Mouse (Mus musculus) liver, embryonic 14.5 days (tissue): ENCODE measurements at regions not wholly inside any gene's neighbourhood (a gene's known extent, or its start where the extent isn't known, plus 50 kb on each side); places are given as distances from the start of the nearest gene placed in this dataset.
"Not testable (repeated sequence)": the region's sequence is repeated elsewhere in the genome, so short reads cannot be mapped to it uniquely, and the experiment has no call there.

Experiments used
- ATAC-seq: fragments of 200-750 bp; cut with Nextera tagmentation; 2 replicates; pipeline ENCODE4 v1.8.0; 2017; ENCODE audit warnings: moderate number of reproducible peaks, mild to moderate bottlenecking, moderate library complexity; ENCODE audit not compliant: insufficient read depth
- DNase-seq, 3 experiments: peaks; one replicate each; pipeline ENCODE4 v3.0.0-alpha.2; 2012 to 2013; ENCODE audit warnings: low read depth in 3 of 3, low spot score in 3 of 3
- H3K27ac ChIP-seq: fragments of 300-500 bp; sonication (generic); 2 replicates; pipeline ENCODE4 v1.5.1; 2014; ENCODE audit warnings: moderate library complexity, mild to moderate bottlenecking, control low read depth, inconsistent platforms
- H3K27me3 ChIP-seq: fragments of 300-500 bp; sonication (generic); 2 replicates; pipeline ENCODE4 v1.6.1; 2014; ENCODE audit warnings: mild to moderate bottlenecking, low read length, moderate library complexity; ENCODE audit not compliant: control insufficient read depth, insufficient read depth
- H3K36me3 ChIP-seq: fragments of 300-500 bp; sonication (generic); replicated peaks from 2 replicates; pipeline ENCODE4 v1.6.1; 2014; ENCODE audit warnings: low read depth; ENCODE audit not compliant: control insufficient read depth, insufficient read depth
- H3K4me1 ChIP-seq, 2 experiments: fragments of 200-500 bp in 1 of 2; fragments of 300-500 bp in 1 of 2; sonication (generic) in 1 of 2; replicated peaks; 2 replicates each; pipeline ENCODE4 v1.6.1; 2012 to 2014; ENCODE audit warnings: antibody characterized with exemption in 1 of 2, inconsistent platforms in 1 of 2, low read length in 1 of 2; ENCODE audit not compliant: control insufficient read depth in 2 of 2, insufficient read depth in 2 of 2
- H3K4me2 ChIP-seq: fragments of 300-500 bp; sonication (generic); 2 replicates; pipeline ENCODE4 v1.6.1; 2014; ENCODE audit warnings: low read depth, mild to moderate bottlenecking, control low read depth, moderate library complexity
- H3K4me3 ChIP-seq, 2 experiments: fragments of 200-500 bp in 1 of 2; fragments of 300-500 bp in 1 of 2; sonication (generic) in 1 of 2; 2 replicates each; pipeline ENCODE4 v1.5.1; 2012 to 2014; ENCODE audit warnings: low read depth in 2 of 2, low read length in 2 of 2, mild to moderate bottlenecking in 2 of 2, control low read depth in 1 of 2, inconsistent platforms in 1 of 2, moderate library complexity in 1 of 2; ENCODE audit not compliant: insufficient read depth in 1 of 2
- H3K9ac ChIP-seq: fragments of 300-500 bp; sonication (generic); replicated peaks from 2 replicates; pipeline ENCODE4 v1.6.1; 2014; ENCODE audit warnings: mild to moderate bottlenecking, control low read depth, moderate library complexity
- H3K9me3 ChIP-seq: fragments of 300-500 bp; sonication (generic); 2 replicates; pipeline ENCODE4 v1.6.1; 2016; ENCODE audit warnings: low read length, mixed read lengths; ENCODE audit not compliant: control insufficient read depth
- CTCF ChIP-seq: IDR thresholded peaks from 2 replicates; pipeline ENCODE4 v1.5.1; 2016; ENCODE audit warnings: antibody characterized with exemption, low read depth, control low read depth
- EP300 ChIP-seq: IDR thresholded peaks from 2 replicates; pipeline ENCODE4 v1.6.1; 2016; ENCODE audit warnings: antibody characterized with exemption, low read depth
- WGBS: fragments of 180-500 bp; shearing (Covaris S2); extraction: QIAGEN DNeasy Blood & Tissue Kit; methylation state at CpG from one replicate; pipeline ENCODE4 v1.1.7; 2014; ENCODE audit not compliant: insufficient replicate concordance; 5-methylcytosine and 5-hydroxymethylcytosine counted together

DNA sequence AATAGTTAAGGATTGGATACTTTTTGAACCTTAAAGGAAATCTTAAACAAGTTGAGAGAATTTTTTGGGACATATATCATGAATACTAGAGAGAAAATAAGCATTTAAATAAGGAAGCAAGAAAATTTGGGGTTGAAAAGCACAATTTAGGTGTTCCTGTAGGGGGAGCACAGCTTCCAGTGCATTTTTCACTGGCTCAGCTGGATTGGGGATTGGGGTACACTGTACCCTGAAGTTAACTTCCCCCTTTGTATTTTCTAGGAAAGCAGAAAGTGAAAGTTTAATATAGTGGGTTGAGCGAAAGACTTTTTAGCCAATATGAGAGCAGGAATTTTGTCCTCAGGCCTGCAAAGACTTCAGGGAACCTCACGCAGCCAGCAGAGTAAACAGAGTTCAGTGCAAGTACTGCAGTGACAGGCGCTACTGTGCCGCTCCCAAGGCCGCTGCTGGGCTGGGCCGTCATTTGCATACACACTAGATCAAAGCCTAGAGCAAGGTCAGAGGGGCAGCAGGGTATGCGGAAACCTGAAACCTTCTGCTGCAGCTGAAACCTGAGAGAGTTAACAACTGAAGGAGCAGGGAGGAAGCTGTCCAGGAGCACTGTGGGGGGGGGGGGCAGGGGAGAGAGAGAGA, 1111.4 kb downstream of the H2al1n start:
- Histone ChIP-seq H3K4me3 (no peak overlapping the region), H3K9me3 (no peaks in the 10 kb centered on the region), H3K27me3 (no peaks in the 10 kb centered on the region), H3K27ac (no peak overlapping the region), H3K4me1 (no peaks in the 10 kb centered on the region), H3K36me3 (no peaks in the 10 kb centered on the region), H3K4me2 (no peak overlapping the region), H3K9ac (no peak overlapping the region)
- ATAC-seq (no peak; the same call in 1 of the 2 replicates), DNase-seq (peak in 1 of 3 experiments; percentile 14)
- TF ChIP-seq EP300 (no peak), CTCF (no peak)
- 6% methylated on average over 7 of the region's 7 CpGs for WGBS

DNA sequence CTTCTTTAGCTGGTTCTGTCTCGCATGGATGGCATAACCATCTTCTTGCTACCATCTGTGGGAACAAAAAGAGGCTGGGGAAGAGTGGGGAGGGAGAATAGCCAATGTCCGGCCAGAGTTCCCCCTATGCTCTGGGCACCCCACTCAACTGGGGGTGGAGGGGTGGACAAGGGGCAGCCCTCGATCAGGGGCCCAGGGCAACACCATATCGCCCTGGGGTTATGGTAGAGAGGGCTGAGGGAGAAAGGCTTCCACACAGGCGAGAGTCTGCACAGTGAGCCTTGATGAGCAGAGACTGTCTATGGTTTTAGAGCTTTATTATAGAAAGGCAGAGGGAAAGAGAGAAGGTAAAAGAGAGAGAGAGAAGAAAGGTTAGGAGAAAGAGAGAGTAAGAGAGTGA, 1112.0 kb downstream of the H2al1n start:
- Histone ChIP-seq H3K9me3 (no peaks in the 10 kb centered on the region), H3K9ac (no peak overlapping the region), H3K27ac (no peak overlapping the region), H3K4me1 (no peaks in the 10 kb centered on the region), H3K36me3 (no peaks in the 10 kb centered on the region), H3K4me2 (no peak overlapping the region), H3K4me3 (no peak overlapping the region), H3K27me3 (no peaks in the 10 kb centered on the region)
- no peak for TF ChIP-seq EP300
- no peak for TF ChIP-seq CTCF
- no peak for ATAC-seq
- DNase-seq: no peak
- 32% methylated on average over 4 of the region's 5 CpGs for WGBS

DNA sequence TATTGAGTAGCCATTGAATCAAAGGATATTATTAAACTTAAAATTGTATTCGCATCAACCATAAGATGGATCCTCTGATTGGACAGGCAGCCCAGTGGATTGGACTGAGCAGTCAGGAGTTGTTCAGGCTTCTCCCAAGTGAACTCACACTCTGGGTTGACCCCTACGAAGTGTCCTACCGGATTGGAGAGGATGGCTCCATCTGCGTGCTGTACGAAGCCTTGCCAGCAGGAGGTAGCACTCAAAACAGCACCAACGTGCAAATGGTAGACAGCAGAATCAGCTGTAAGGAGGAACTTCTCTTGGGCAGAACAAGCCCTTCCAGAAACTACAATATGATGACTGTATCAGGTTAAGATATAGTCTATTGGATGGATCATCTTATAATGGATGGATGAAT, 1154.2 kb downstream of the H2al1n start:
- not testable (repeated sequence) for H3K36me3 ChIP-seq, H3K9ac ChIP-seq, H3K27ac ChIP-seq, H3K9me3 ChIP-seq, H3K4me1 ChIP-seq, DNase-seq, ATAC-seq, H3K4me2 ChIP-seq, H3K27me3 ChIP-seq, H3K4me3 ChIP-seq
- 57% methylated on average over 6 of the region's 6 CpGs for WGBS
